Mouse (Mus musculus) liver, postnatal 0 days (tissue): Measurements from ENCODE around the gene Sipa1l2.

Experiments used
- CTCF ChIP-seq: sonication (generic); IDR thresholded peaks from 2 replicates; pipeline ENCODE4 v1.5.1; 2016; ENCODE audit warnings: antibody characterized with exemption, low read depth
- EP300 ChIP-seq: IDR thresholded peaks from 2 replicates; pipeline ENCODE4 v1.6.1; 2016; ENCODE audit warnings: antibody characterized with exemption, low read depth, mild to moderate bottlenecking

- TF ChIP-seq CTCF (no peak), EP300 (no peak)
Observed at GRCm38 (mm10) chr8:125401350-125401749, 168.3 kb downstream of the Sipa1l2 start.
